Mouse (Mus musculus) liver, postnatal 0 days (tissue): ENCODE results near the gene Opa3. TPM values are rescaled to one million over a fixed set of nuclear protein-coding genes. Genes with fewer than 3 reads are reported as not detected.
A peak's percentile ranks its signal among the peaks of the same experiment; 100 is the strongest.

Source experiments
- ATAC-seq: fragments of 200-750 bp; cut with Nextera tagmentation; 2 replicates; pipeline ENCODE4 v1.8.0; 2017; ENCODE audit warnings: mild to moderate bottlenecking, moderate library complexity
- DNase-seq: peaks from one replicate; pipeline ENCODE4 v3.0.0-alpha.2; 2016
- H3K27ac ChIP-seq: fragments of 300-500 bp; sonication (generic); 2 replicates; pipeline ENCODE4 v1.5.1; 2014; ENCODE audit warnings: antibody characterized with exemption, moderate library complexity, mild to moderate bottlenecking, low read depth
- H3K27me3 ChIP-seq: fragments of 300-500 bp; sonication (generic); 2 replicates; pipeline ENCODE4 v1.6.1; 2014; ENCODE audit warnings: low read length, control low read depth, mixed read lengths; ENCODE audit not compliant: insufficient read depth
- H3K36me3 ChIP-seq: fragments of 300-500 bp; sonication (generic); replicated peaks from 2 replicates; pipeline ENCODE4 v1.6.1; 2014; ENCODE audit warnings: mild to moderate bottlenecking, control low read depth, low read length, moderate library complexity, mixed read lengths; ENCODE audit not compliant: insufficient read depth
- H3K4me1 ChIP-seq: fragments of 300-500 bp; sonication (generic); 2 replicates; pipeline ENCODE4 v1.6.1; 2014; ENCODE audit warnings: antibody characterized with exemption, mild to moderate bottlenecking, control low read depth; ENCODE audit not compliant: insufficient read depth
- H3K4me2 ChIP-seq: fragments of 300-500 bp; sonication (generic); 2 replicates; pipeline ENCODE4 v1.6.1; 2014; ENCODE audit warnings: low read depth, mild to moderate bottlenecking, low read length, moderate library complexity, mixed read lengths
- H3K4me3 ChIP-seq: fragments of 300-500 bp; sonication (generic); 2 replicates; pipeline ENCODE4 v1.5.1; 2014; ENCODE audit warnings: low read depth, low read length
- H3K9ac ChIP-seq: fragments of 300-500 bp; sonication (generic); replicated peaks from 2 replicates; pipeline ENCODE4 v1.6.1; 2014; ENCODE audit warnings: mild to moderate bottlenecking, moderate library complexity
- H3K9me3 ChIP-seq: fragments of 300-500 bp; sonication (generic); 2 replicates; pipeline ENCODE4 v1.6.1; 2016; ENCODE audit warnings: mild to moderate bottlenecking, control low read depth, low read length, mixed read lengths
- CTCF ChIP-seq: sonication (generic); IDR thresholded peaks from 2 replicates; pipeline ENCODE4 v1.5.1; 2016; ENCODE audit warnings: antibody characterized with exemption, low read depth
- EP300 ChIP-seq: IDR thresholded peaks from 2 replicates; pipeline ENCODE4 v1.6.1; 2016; ENCODE audit warnings: antibody characterized with exemption, low read depth, mild to moderate bottlenecking
- WGBS: fragments of 180-500 bp; shearing (Covaris S2); extraction: QIAGEN DNeasy Blood & Tissue Kit; methylation state at CpG from one replicate; pipeline ENCODE4 v1.1.7; 2014; ENCODE audit not compliant: insufficient replicate concordance; 5-methylcytosine and 5-hydroxymethylcytosine counted together
- polyA plus RNA-seq: library from polyadenylated mRNA; unstranded; fragments of >200 nt; fragmentation: Nextera tagmentation; extraction: Ambion mirVana; gene quantifications from 2 replicates; pipeline ENCODE4 v1.2.1, GENCODE M21; 2015

The Opa3 gene
- polyA plus RNA-seq, 1 experiment from 2014 or later: 9.7 TPM

DNA sequence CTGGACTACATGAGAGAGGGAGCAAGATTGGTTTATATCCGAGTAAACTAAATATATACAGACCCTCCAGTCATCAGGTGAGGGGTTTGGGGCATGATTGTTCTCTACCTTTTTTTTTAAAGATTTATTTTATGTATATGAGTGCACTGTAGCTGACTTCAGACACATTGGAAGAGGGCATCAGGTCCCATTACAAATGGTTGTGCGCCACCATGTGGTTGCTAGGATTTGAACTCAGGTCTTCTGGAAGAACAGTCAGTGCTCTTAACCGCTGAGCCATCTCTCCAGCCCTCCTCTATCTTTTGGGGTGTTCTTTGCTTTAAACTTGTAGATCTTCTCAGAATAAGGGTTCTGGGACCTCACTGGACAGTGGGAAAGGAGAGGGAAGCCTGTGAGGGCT is 8.1 kb upstream of the Opa3 start:
- peaks cover 8% of the 10 kb centered on the region; the same call in 1 of the 2 replicates for H3K4me1 ChIP-seq
- no peak for TF ChIP-seq EP300
- peak; percentile 32 for TF ChIP-seq CTCF
- no peak overlapping the region for H3K4me2 ChIP-seq
- H3K4me3 ChIP-seq: no peak overlapping the region
- H3K36me3 ChIP-seq: no peaks in the 10 kb centered on the region
- H3K9me3 ChIP-seq: no peaks in the 10 kb centered on the region
- DNase-seq: no peak
- H3K27ac ChIP-seq: no peak overlapping the region
- no peaks in the 10 kb centered on the region for H3K27me3 ChIP-seq
- 71% methylated on average over 3 of the region's 3 CpGs for WGBS
- H3K9ac ChIP-seq: no peak overlapping the region
- no peak for ATAC-seq

- no peaks in the 10 kb centered on the region for H3K9me3 ChIP-seq
- no peak overlapping the region for H3K27ac ChIP-seq
- H3K4me1 ChIP-seq: peaks cover 24% of the 10 kb centered on the region
- H3K4me2 ChIP-seq: no peak overlapping the region
- H3K4me3 ChIP-seq: no peak overlapping the region
- TF ChIP-seq EP300 (no peak), CTCF (no peak)
- no peak overlapping the region for H3K9ac ChIP-seq
- DNase-seq: no peak
- H3K36me3 ChIP-seq: no peaks in the 10 kb centered on the region
- WGBS: 89% methylated on average over 16 of the region's 16 CpGs
- no peak for ATAC-seq
- H3K27me3 ChIP-seq: no peaks in the 10 kb centered on the region
Observed at GRCm38 (mm10) chr7:19222189-19222588, 5.9 kb upstream of the Opa3 start.

DNA sequence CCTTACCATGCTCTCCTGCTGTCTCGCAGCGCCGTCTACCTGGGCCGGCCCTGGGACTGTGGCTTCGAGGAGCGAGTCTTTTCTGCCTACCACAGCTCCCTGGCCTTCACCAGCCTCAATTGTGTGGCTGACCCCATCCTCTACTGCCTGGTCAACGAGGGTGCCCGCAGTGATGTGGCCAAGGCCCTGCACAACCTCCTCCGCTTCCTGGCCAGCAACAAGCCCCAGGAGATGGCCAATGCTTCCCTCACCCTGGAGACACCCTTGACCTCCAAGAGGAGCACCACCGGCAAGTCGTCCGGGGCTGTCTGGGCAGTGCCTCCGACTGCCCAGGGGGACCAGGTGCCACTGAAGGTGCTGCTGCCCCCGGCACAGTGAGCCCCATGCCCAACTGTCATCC is 5.3 kb upstream of the Opa3 start:
- Histone ChIP-seq H3K4me2 (no peak overlapping the region), H3K9ac (no peak overlapping the region), H3K4me1 (peaks cover 24% of the 10 kb centered on the region), H3K36me3 (no peaks in the 10 kb centered on the region), H3K27me3 (no peaks in the 10 kb centered on the region), H3K27ac (no peak overlapping the region), H3K4me3 (no peak overlapping the region), H3K9me3 (no peaks in the 10 kb centered on the region)
- ATAC-seq (no peak), DNase-seq (no peak)
- TF ChIP-seq EP300: no peak
- TF ChIP-seq CTCF: no peak
- WGBS: 91% methylated on average over 14 of the region's 14 CpGs

- no peak overlapping the region for H3K9ac ChIP-seq
- no peaks in the 10 kb centered on the region for H3K27me3 ChIP-seq
- no peaks in the 10 kb centered on the region for H3K36me3 ChIP-seq
- 0 out of 2 replicates have a peak overlapping the region, but pooled peaks have one; percentile 1 for H3K27ac ChIP-seq
- H3K9me3 ChIP-seq: no peaks in the 10 kb centered on the region
- TF ChIP-seq EP300: peak; percentile 26; the same call in 1 of the 2 replicates
- no peak for TF ChIP-seq CTCF
- WGBS: 53% methylated on average over 4 of the region's 4 CpGs
- DNase-seq (peak; percentile 59), ATAC-seq (no peak)
- peak overlapping the region; percentile 55 for H3K4me2 ChIP-seq
- H3K4me3 ChIP-seq: no peak overlapping the region
- H3K4me1 ChIP-seq: peaks cover 32% of the 10 kb centered on the region
Observed at GRCm38 (mm10) chr7:19224933-19225332, 3.2 kb upstream of the Opa3 start.

- 14% methylated on average over 20 of the region's 20 CpGs for WGBS
- DNase-seq: peak; percentile 59
- Histone ChIP-seq H3K27me3 (no peaks in the 10 kb centered on the region), H3K4me2 (peak overlapping the region; percentile 87), H3K36me3 (peaks cover 4% of the 10 kb centered on the region; the same call in 1 of the 2 replicates), H3K9ac (peak overlapping the region; percentile 73), H3K27ac (peak overlapping the region; percentile 99), H3K4me1 (peaks cover 37% of the 10 kb centered on the region), H3K4me3 (peak overlapping the region; percentile 72), H3K9me3 (no peaks in the 10 kb centered on the region)
- no peak for ATAC-seq
- TF ChIP-seq CTCF: no peak; the same call in 1 of the 2 replicates
- no peak for TF ChIP-seq EP300
Observed at GRCm38 (mm10) chr7:19226817-19227797, 1.0 kb upstream of the Opa3 start.

DNA sequence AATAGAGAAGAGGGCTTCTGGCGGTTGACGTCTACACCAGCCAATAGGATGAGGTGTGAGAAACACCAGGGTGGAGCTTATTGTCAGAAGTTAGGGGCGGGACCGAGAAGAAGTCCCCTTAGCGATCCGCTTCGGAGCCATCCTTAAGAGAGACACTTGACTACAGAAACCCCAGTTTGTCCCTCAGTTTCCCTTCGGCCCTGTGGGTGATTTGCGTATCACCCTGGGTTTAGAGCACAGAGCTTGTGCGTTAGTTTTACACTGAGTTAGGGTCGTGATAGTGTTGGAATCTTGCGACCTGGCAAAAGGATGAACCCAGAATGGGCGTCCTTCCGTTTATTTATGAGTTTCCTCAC is 637 bp downstream of the Opa3 start:
- TF ChIP-seq CTCF: no peak
- 0 out of 2 replicates have a peak, but pooled peaks have one; percentile 6 for TF ChIP-seq EP300
- Histone ChIP-seq H3K4me1 (peaks cover 37% of the 10 kb centered on the region), H3K9ac (peak overlapping the region; percentile 78), H3K36me3 (peaks cover 4% of the 10 kb centered on the region; the same call in 1 of the 2 replicates), H3K4me2 (peak overlapping the region; percentile 87), H3K9me3 (no peaks in the 10 kb centered on the region), H3K27ac (peak overlapping the region; percentile 99), H3K27me3 (no peaks in the 10 kb centered on the region), H3K4me3 (peak overlapping the region; percentile 72)
- DNase-seq (no peak), ATAC-seq (no peak)
- WGBS: 2% methylated on average over 14 of the region's 14 CpGs
